Mouse (Mus musculus) liver, embryonic 14.5 days (tissue): Measurements from ENCODE around the gene Pgam5.

Experiments
- CTCF ChIP-seq: IDR thresholded peaks from 2 replicates; pipeline ENCODE4 v1.5.1; 2016; ENCODE audit warnings: antibody characterized with exemption, low read depth, control low read depth
- EP300 ChIP-seq: IDR thresholded peaks from 2 replicates; pipeline ENCODE4 v1.6.1; 2016; ENCODE audit warnings: antibody characterized with exemption, low read depth

DNA sequence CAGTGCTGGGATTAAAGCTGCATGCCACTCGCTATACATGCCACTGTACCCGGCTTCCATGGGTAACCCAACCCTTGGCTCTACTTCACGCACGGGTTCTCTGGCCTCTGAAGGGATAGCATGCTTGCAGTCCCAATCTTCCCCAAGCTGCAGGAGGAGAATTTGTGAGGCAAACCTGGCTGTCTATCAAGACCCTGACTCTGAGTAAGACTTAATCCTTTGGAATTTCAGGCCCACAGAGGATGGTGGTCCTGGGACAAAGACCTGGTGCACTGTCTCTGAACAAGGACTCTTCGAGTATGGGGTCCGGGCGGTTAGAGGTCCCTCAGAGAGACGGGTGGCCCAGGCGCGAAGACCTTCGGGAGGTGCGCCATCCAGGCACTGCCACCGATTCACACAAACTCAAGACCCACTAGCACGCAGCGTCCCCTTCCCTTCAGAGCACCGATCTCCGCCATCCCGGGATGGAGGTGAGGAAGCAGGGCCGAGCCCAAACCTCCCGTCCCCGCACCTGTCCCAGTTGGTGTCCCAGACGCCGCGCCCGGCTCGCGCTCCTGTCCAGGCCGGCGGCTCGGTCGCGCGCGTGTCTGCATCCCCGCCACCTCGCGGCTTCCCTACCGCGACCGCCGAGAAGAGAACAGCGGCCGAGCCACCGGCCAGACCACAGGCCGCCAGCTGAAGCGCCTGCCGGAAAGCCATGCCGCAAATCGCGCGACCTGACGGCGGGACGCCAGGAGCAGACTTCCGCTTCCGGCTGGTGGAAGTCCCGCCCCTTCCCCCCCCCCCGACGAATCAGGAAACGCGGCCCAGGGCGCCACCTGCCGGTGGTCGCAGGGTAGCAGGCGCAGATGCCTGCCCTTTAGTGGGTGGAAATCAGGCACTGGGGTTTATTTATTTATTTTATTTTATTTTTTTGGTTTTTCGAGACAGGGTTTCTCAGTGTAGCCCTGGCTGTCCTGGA, at the start of gene Pgam5:
- TF ChIP-seq CTCF (peak; percentile 93), EP300 (0 out of 2 replicates have a peak, but pooled peaks have one; percentile 13)
